Mouse (Mus musculus): ENCODE results near the gene Zfp282. TPM values are rescaled to one million over a fixed set of nuclear protein-coding genes. Genes with fewer than 3 reads are reported as not detected.

The Zfp282 gene
- polyA plus RNA-seq, 1 experiment from 2014 or later = 6.8 TPM

- peaks cover 18% of the 10 kb centered on the region for H3K36me3 ChIP-seq (ENCODE audit: control insufficient read depth, insufficient read depth, low read length)
- H3K9me3 ChIP-seq (ENCODE audit: control insufficient read depth, low read length) = no peaks in the 10 kb centered on the region
- H3K4me3 ChIP-seq (ENCODE audit: low read depth, low read length) = no peak overlapping the region
- DNase-seq (ENCODE audit: low spot score) (no peak), ATAC-seq (ENCODE audit: low FRiP score, low TSS enrichment) (peak; percentile 7; the same call in 1 of the 2 replicates)
- H3K4me1 ChIP-seq (replicated peaks; ENCODE audit: control insufficient read depth, insufficient read depth) = no peaks in the 10 kb centered on the region
- no peak for TF ChIP-seq EP300 (optimal IDR thresholded peaks at IDR 0.05)
- TF ChIP-seq CTCF (IDR thresholded peaks at IDR 0.05; ENCODE audit: low read depth) = no peak
- no peak overlapping the region for H3K27ac ChIP-seq (replicated peaks)
- H3K4me2 ChIP-seq (replicated peaks; ENCODE audit: low read depth) = no peak overlapping the region
- no peak overlapping the region for H3K9ac ChIP-seq (ENCODE audit: low read length)
- H3K27me3 ChIP-seq (ENCODE audit: control insufficient read depth, insufficient read depth, low read length) = no peaks in the 10 kb centered on the region
- 74% methylated on average over 16 of the region's 19 CpGs for WGBS
These were observed 27.4 kb downstream of the Zfp282 start for GRCm38 (mm10) chr6:47904361-47904760.

GRCm38 (mm10) chr6:47904917-47905695 is 28.1 kb downstream of the Zfp282 start:
- no peak for ATAC-seq (ENCODE audit: low FRiP score, low TSS enrichment)
- peaks cover 14% of the 10 kb centered on the region; the same call in 1 of the 2 replicates for H3K36me3 ChIP-seq (ENCODE audit: control insufficient read depth, insufficient read depth, low read length)

GRCm38 (mm10) chr6:47906326-47906725 is 29.3 kb downstream of the Zfp282 start:
- WGBS = 92% methylated on average over 5 of the region's 5 CpGs
- Histone ChIP-seq H3K4me3 (ENCODE audit: low read depth, low read length) (no peak overlapping the region), H3K4me1 (replicated peaks; ENCODE audit: control insufficient read depth, insufficient read depth) (no peaks in the 10 kb centered on the region), H3K36me3 (ENCODE audit: control insufficient read depth, insufficient read depth, low read length) (peaks cover 14% of the 10 kb centered on the region; the same call in 1 of the 2 replicates), H3K4me2 (replicated peaks; ENCODE audit: low read depth) (no peak overlapping the region), H3K27ac (replicated peaks) (no peak overlapping the region), H3K27me3 (ENCODE audit: control insufficient read depth, insufficient read depth, low read length) (no peaks in the 10 kb centered on the region), H3K9me3 (ENCODE audit: control insufficient read depth, low read length) (no peaks in the 10 kb centered on the region), H3K9ac (ENCODE audit: low read length) (no peak overlapping the region)
- TF ChIP-seq CTCF (IDR thresholded peaks at IDR 0.05; ENCODE audit: low read depth) (no peak), EP300 (optimal IDR thresholded peaks at IDR 0.05) (no peak)
- ATAC-seq (ENCODE audit: low FRiP score, low TSS enrichment) = no peak
- no peak for DNase-seq (ENCODE audit: low spot score)

More at GRCm38 (mm10) chr6:47904917-47905695, 28.1 kb downstream of the Zfp282 start:
- no peak for TF ChIP-seq EP300 (optimal IDR thresholded peaks at IDR 0.05)
- H3K4me1 ChIP-seq (replicated peaks; ENCODE audit: control insufficient read depth, insufficient read depth) = no peaks in the 10 kb centered on the region
- no peak overlapping the region for H3K9ac ChIP-seq (ENCODE audit: low read length)
- H3K27ac ChIP-seq (replicated peaks) = no peak overlapping the region
- no peak overlapping the region for H3K4me3 ChIP-seq (ENCODE audit: low read depth, low read length)
- 81% methylated on average over 44 of the region's 44 CpGs for WGBS
- no peaks in the 10 kb centered on the region for H3K9me3 ChIP-seq (ENCODE audit: control insufficient read depth, low read length)
- no peak for DNase-seq (ENCODE audit: low spot score)
- H3K4me2 ChIP-seq (replicated peaks; ENCODE audit: low read depth) = no peak overlapping the region
- no peaks in the 10 kb centered on the region for H3K27me3 ChIP-seq (ENCODE audit: control insufficient read depth, insufficient read depth, low read length)

GRCm38 (mm10) chr6:47909007-47909406 is 32.0 kb downstream of the Zfp282 start:
- TF ChIP-seq CTCF (IDR thresholded peaks at IDR 0.05; ENCODE audit: low read depth) = no peak
- TF ChIP-seq EP300 (optimal IDR thresholded peaks at IDR 0.05) = no peak
- no peak overlapping the region for H3K4me3 ChIP-seq (ENCODE audit: low read depth, low read length)
- H3K9ac ChIP-seq (ENCODE audit: low read length) = no peak overlapping the region
- 88% methylated on average over 1 of the region's 1 CpGs for whole genome bisulfite sequencing
- no peak for DNase-seq (ENCODE audit: low spot score)
- H3K9me3 ChIP-seq (ENCODE audit: control insufficient read depth, low read length) = no peaks in the 10 kb centered on the region
- H3K4me2 ChIP-seq (replicated peaks; ENCODE audit: low read depth) = no peak overlapping the region
- H3K36me3 ChIP-seq (ENCODE audit: control insufficient read depth, insufficient read depth, low read length) = peaks cover 14% of the 10 kb centered on the region; the same call in 1 of the 2 replicates
- H3K27ac ChIP-seq (replicated peaks) = no peak overlapping the region
- H3K4me1 ChIP-seq (replicated peaks; ENCODE audit: control insufficient read depth, insufficient read depth) = no peaks in the 10 kb centered on the region
- no peaks in the 10 kb centered on the region for H3K27me3 ChIP-seq (ENCODE audit: control insufficient read depth, insufficient read depth, low read length)
- no peak for ATAC-seq (ENCODE audit: low FRiP score, low TSS enrichment)

DNA sequence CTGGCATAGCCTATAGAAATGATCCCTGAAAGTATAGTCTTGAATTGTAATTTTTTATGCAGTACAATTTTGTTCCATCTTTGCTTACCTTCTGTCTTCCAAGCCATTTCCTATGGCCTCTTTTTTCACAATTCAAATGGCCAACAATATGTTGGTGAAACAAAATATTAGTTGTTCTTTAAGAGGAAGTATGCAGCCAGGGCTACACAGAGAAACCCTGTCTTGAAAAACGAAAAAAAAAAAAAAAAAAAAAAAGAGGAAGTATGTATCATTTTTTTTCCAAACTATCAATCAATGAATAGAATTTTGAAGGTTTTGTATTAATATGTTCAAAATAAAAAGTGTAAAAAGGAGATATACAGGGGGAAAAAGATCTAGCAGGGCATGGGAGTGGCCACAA is 34.6 kb downstream of the Zfp282 start:
- Histone ChIP-seq H3K4me1 (replicated peaks; ENCODE audit: control insufficient read depth, insufficient read depth) (no peaks in the 10 kb centered on the region), H3K36me3 (ENCODE audit: control insufficient read depth, insufficient read depth, low read length) (no peaks in the 10 kb centered on the region), H3K9ac (ENCODE audit: low read length) (no peak overlapping the region), H3K27ac (replicated peaks) (no peak overlapping the region), H3K27me3 (ENCODE audit: control insufficient read depth, insufficient read depth, low read length) (no peaks in the 10 kb centered on the region), H3K4me2 (replicated peaks; ENCODE audit: low read depth) (no peak overlapping the region), H3K4me3 (ENCODE audit: low read depth, low read length) (no peak overlapping the region), H3K9me3 (ENCODE audit: control insufficient read depth, low read length) (no peaks in the 10 kb centered on the region)
- WGBS = 68% methylated on average over 1 of the region's 1 CpGs
- DNase-seq (ENCODE audit: low spot score) (no peak), ATAC-seq (ENCODE audit: low FRiP score, low TSS enrichment) (no peak)
- TF ChIP-seq CTCF (IDR thresholded peaks at IDR 0.05; ENCODE audit: low read depth) (no peak), EP300 (optimal IDR thresholded peaks at IDR 0.05) (no peak)

- no peak overlapping the region for H3K4me3 ChIP-seq (ENCODE audit: low read depth, low read length)
- no peak for TF ChIP-seq EP300 (optimal IDR thresholded peaks at IDR 0.05)
- no peak for TF ChIP-seq CTCF (IDR thresholded peaks at IDR 0.05; ENCODE audit: low read depth)
- H3K27me3 ChIP-seq (ENCODE audit: control insufficient read depth, insufficient read depth, low read length) = no peaks in the 10 kb centered on the region
- DNase-seq (ENCODE audit: low spot score) = no peak
- no peak overlapping the region for H3K9ac ChIP-seq (ENCODE audit: low read length)
- no peaks in the 10 kb centered on the region for H3K4me1 ChIP-seq (replicated peaks; ENCODE audit: control insufficient read depth, insufficient read depth)
- ATAC-seq (ENCODE audit: low FRiP score, low TSS enrichment) = peak; percentile 64; the same call in 1 of the 2 replicates
- WGBS = 47% methylated on average over 3 of the region's 3 CpGs
- H3K4me2 ChIP-seq (replicated peaks; ENCODE audit: low read depth) = no peak overlapping the region
- H3K27ac ChIP-seq (replicated peaks) = no peak overlapping the region
- no peaks in the 10 kb centered on the region for H3K9me3 ChIP-seq (ENCODE audit: control insufficient read depth, low read length)
- no peaks in the 10 kb centered on the region for H3K36me3 ChIP-seq (ENCODE audit: control insufficient read depth, insufficient read depth, low read length)
These were observed 36.0 kb downstream of the Zfp282 start for GRCm38 (mm10) chr6:47912991-47913390.

Measured in stomach, postnatal 0 days (tissue).